Mouse (Mus musculus) midbrain, embryonic 16.5 days (tissue): ENCODE measurements around the gene Ppef2. TPM values are rescaled to one million over a fixed set of nuclear protein-coding genes. Genes with fewer than 3 reads are reported as not detected.

Experiments used
- polyA plus RNA-seq: library from polyadenylated mRNA; unstranded; fragments of >200 nt; fragmentation: Nextera tagmentation; extraction: Ambion mirVana; gene quantifications from 2 replicates; pipeline ENCODE4 v1.2.1, GENCODE M21; 2015

Ppef2 gene
- polyA plus RNA-seq, 1 experiment from 2014 or later, result 0.84 TPM

Other genes with a start within 250 kb of the Ppef2 start
- 14.6 and 19.7 TPM in 2 replicates for gene Cdkl2, start 212.4 kb downstream of the Ppef2 start, polyA plus RNA-seq
- gene G3bp2, start 172.6 kb downstream of the Ppef2 start, polyA plus RNA-seq, result 376 and 385 TPM in 2 replicates
- gene Uso1, start 118.3 kb downstream of the Ppef2 start, polyA plus RNA-seq, result 38.4 and 46.0 TPM in 2 replicates
- not detected in 2 replicates for gene U90926, start 40.9 kb downstream of the Ppef2 start, polyA plus RNA-seq
- 13.7 and 22.1 TPM in 2 replicates for gene Naaa, start 21.9 kb upstream of the Ppef2 start, polyA plus RNA-seq
- 29.1 and 32.5 TPM in 2 replicates for gene Sdad1, start 54.2 kb upstream of the Ppef2 start, polyA plus RNA-seq
- gene Cxcl9, start 71.8 kb upstream of the Ppef2 start, polyA plus RNA-seq, result not detected in 2 replicates
- gene Art3, start 75.5 kb upstream of the Ppef2 start, polyA plus RNA-seq, result 4.3 and 6.3 TPM in 2 replicates
- 0.16 and 0.32 TPM in 2 replicates for gene Cxcl10, start 92.6 kb upstream of the Ppef2 start, polyA plus RNA-seq
- gene Nup54, start 178.9 kb upstream of the Ppef2 start, polyA plus RNA-seq, result 57.8 and 62.0 TPM in 2 replicates